Mouse (Mus musculus): ENCODE measurements around the gene Ubc. TPM values are rescaled to one million over a fixed set of nuclear protein-coding genes. Genes with fewer than 3 reads are reported as not detected.
A peak's percentile ranks its signal among the peaks of the same experiment; 100 is the strongest.

Ubc gene
- polyA plus RNA-seq, 1 experiment from 2014 or later, result 1,417 TPM

- no peaks in the 10 kb centered on the region for H3K27me3 ChIP-seq
- H3K4me2 ChIP-seq, result no peak overlapping the region
- 75% methylated on average over 7 of the region's 7 CpGs for WGBS
- H3K9me3 ChIP-seq, result no peaks in the 10 kb centered on the region
- H3K4me3 ChIP-seq, result no peak overlapping the region
- no peaks in the 10 kb centered on the region for H3K4me1 ChIP-seq (replicated peaks)
- no peak overlapping the region for H3K27ac ChIP-seq (replicated peaks)
- no peak for ATAC-seq (ENCODE audit: low FRiP score, low read depth)
- H3K9ac ChIP-seq, result no peak overlapping the region
- no peaks in the 10 kb centered on the region for H3K36me3 ChIP-seq
Measured at GRCm38 (mm10) chr5:125370950-125371693, 18.9 kb downstream of the Ubc start.

- Histone ChIP-seq H3K9ac (no peak overlapping the region), H3K4me3 (no peak overlapping the region), H3K27me3 (no peaks in the 10 kb centered on the region), H3K27ac (replicated peaks) (no peak overlapping the region), H3K36me3 (no peaks in the 10 kb centered on the region), H3K9me3 (no peaks in the 10 kb centered on the region), H3K4me1 (replicated peaks) (no peaks in the 10 kb centered on the region), H3K4me2 (no peak overlapping the region)
- WGBS, result 4% methylated on average over 4 of the region's 4 CpGs
- ATAC-seq (ENCODE audit: low FRiP score, low read depth), result 0 out of 2 replicates have a peak, but pooled peaks have one; percentile 27
Measured at GRCm38 (mm10) chr5:125368568-125368967, 21.4 kb downstream of the Ubc start.

GRCm38 (mm10) chr5:125368156-125368555 lies 21.8 kb downstream of the Ubc start:
- Histone ChIP-seq H3K27ac (replicated peaks) (no peak overlapping the region), H3K4me3 (no peak overlapping the region), H3K9me3 (no peaks in the 10 kb centered on the region), H3K36me3 (no peaks in the 10 kb centered on the region), H3K4me2 (no peak overlapping the region), H3K9ac (no peak overlapping the region), H3K4me1 (replicated peaks) (no peaks in the 10 kb centered on the region), H3K27me3 (no peaks in the 10 kb centered on the region)
- no peak for ATAC-seq (ENCODE audit: low FRiP score, low read depth)
- 75% methylated on average over 5 of the region's 5 CpGs for WGBS

GRCm38 (mm10) chr5:125364851-125365429 lies 25.1 kb downstream of the Ubc start:
- Histone ChIP-seq H3K4me3 (no peak overlapping the region), H3K4me1 (replicated peaks) (no peaks in the 10 kb centered on the region), H3K4me2 (no peak overlapping the region), H3K27me3 (no peaks in the 10 kb centered on the region), H3K9ac (no peak overlapping the region), H3K27ac (replicated peaks) (no peak overlapping the region), H3K36me3 (no peaks in the 10 kb centered on the region), H3K9me3 (no peaks in the 10 kb centered on the region)
- ATAC-seq (ENCODE audit: low FRiP score, low read depth), result no peak
- 78% methylated on average over 4 of the region's 4 CpGs for WGBS

- no peak overlapping the region for H3K4me2 ChIP-seq
- H3K27ac ChIP-seq (replicated peaks), result no peak overlapping the region
- no peaks in the 10 kb centered on the region for H3K9me3 ChIP-seq
- ATAC-seq (ENCODE audit: low FRiP score, low read depth), result no peak
- H3K4me1 ChIP-seq (replicated peaks), result no peaks in the 10 kb centered on the region
- no peaks in the 10 kb centered on the region for H3K27me3 ChIP-seq
- no peaks in the 10 kb centered on the region for H3K36me3 ChIP-seq
- 76% methylated on average over 7 of the region's 7 CpGs for WGBS
- no peak overlapping the region for H3K9ac ChIP-seq
- H3K4me3 ChIP-seq, result no peak overlapping the region
Measured at GRCm38 (mm10) chr5:125363894-125364293, 26.1 kb downstream of the Ubc start.

GRCm38 (mm10) chr5:125360981-125361510 lies 29.0 kb downstream of the Ubc start:
- H3K27me3 ChIP-seq, result no peaks in the 10 kb centered on the region
- no peak overlapping the region for H3K9ac ChIP-seq
- no peak overlapping the region for H3K4me2 ChIP-seq
- H3K27ac ChIP-seq (replicated peaks), result no peak overlapping the region
- H3K9me3 ChIP-seq, result no peaks in the 10 kb centered on the region
- no peak for ATAC-seq (ENCODE audit: low FRiP score, low read depth)
- no peaks in the 10 kb centered on the region for H3K4me1 ChIP-seq (replicated peaks)
- no peaks in the 10 kb centered on the region for H3K36me3 ChIP-seq
- WGBS, result 79% methylated on average over 16 of the region's 16 CpGs
- H3K4me3 ChIP-seq, result no peak overlapping the region

- Histone ChIP-seq H3K9me3 (no peaks in the 10 kb centered on the region), H3K27ac (replicated peaks) (no peak overlapping the region), H3K4me3 (no peak overlapping the region), H3K9ac (no peak overlapping the region), H3K4me2 (no peak overlapping the region), H3K27me3 (no peaks in the 10 kb centered on the region), H3K4me1 (replicated peaks) (no peaks in the 10 kb centered on the region), H3K36me3 (no peaks in the 10 kb centered on the region)
- ATAC-seq (ENCODE audit: low FRiP score, low read depth), result no peak
- 64% methylated on average over 9 of the region's 9 CpGs for WGBS
Measured at GRCm38 (mm10) chr5:125360566-125360965, 29.4 kb downstream of the Ubc start.

- H3K4me1 ChIP-seq (replicated peaks), result no peaks in the 10 kb centered on the region
- H3K36me3 ChIP-seq, result no peaks in the 10 kb centered on the region
- H3K4me2 ChIP-seq, result no peak overlapping the region
- H3K27ac ChIP-seq (replicated peaks), result no peak overlapping the region
- ATAC-seq (ENCODE audit: low FRiP score, low read depth), result no peak
- 78% methylated on average over 5 of the region's 5 CpGs for WGBS
- no peak overlapping the region for H3K4me3 ChIP-seq
- H3K9me3 ChIP-seq, result no peaks in the 10 kb centered on the region
- H3K27me3 ChIP-seq, result no peaks in the 10 kb centered on the region
- no peak overlapping the region for H3K9ac ChIP-seq
Measured at GRCm38 (mm10) chr5:125358270-125358608, 31.8 kb downstream of the Ubc start.

GRCm38 (mm10) chr5:125357543-125358269 lies 32.3 kb downstream of the Ubc start:
- H3K4me3 ChIP-seq, result no peak overlapping the region
- H3K9ac ChIP-seq, result no peak overlapping the region
- H3K36me3 ChIP-seq, result no peaks in the 10 kb centered on the region
- ATAC-seq (ENCODE audit: low FRiP score, low read depth), result no peak
- no peaks in the 10 kb centered on the region for H3K4me1 ChIP-seq (replicated peaks)
- H3K4me2 ChIP-seq, result no peak overlapping the region
- WGBS, result 74% methylated on average over 12 of the region's 12 CpGs
- H3K27ac ChIP-seq (replicated peaks), result no peak overlapping the region
- H3K27me3 ChIP-seq, result no peaks in the 10 kb centered on the region
- no peaks in the 10 kb centered on the region for H3K9me3 ChIP-seq

- WGBS, result 58% methylated on average over 7 of the region's 7 CpGs
- ATAC-seq (ENCODE audit: low FRiP score, low read depth), result no peak
Measured at GRCm38 (mm10) chr5:125355650-125356049, 34.4 kb downstream of the Ubc start.

GRCm38 (mm10) chr5:125354885-125355492 lies 35.0 kb downstream of the Ubc start:
- Histone ChIP-seq H3K4me3 (no peak overlapping the region), H3K27ac (replicated peaks) (no peak overlapping the region), H3K9me3 (no peaks in the 10 kb centered on the region), H3K4me1 (replicated peaks) (no peaks in the 10 kb centered on the region), H3K4me2 (no peak overlapping the region), H3K27me3 (no peaks in the 10 kb centered on the region), H3K9ac (no peak overlapping the region), H3K36me3 (no peaks in the 10 kb centered on the region)
- peak; percentile 45; the same call in 1 of the 2 replicates for ATAC-seq (ENCODE audit: low FRiP score, low read depth)
- 55% methylated on average over 7 of the region's 7 CpGs for WGBS

More at GRCm38 (mm10) chr5:125355650-125356049, 34.4 kb downstream of the Ubc start:
- H3K9me3 ChIP-seq, result no peaks in the 10 kb centered on the region
- no peaks in the 10 kb centered on the region for H3K4me1 ChIP-seq (replicated peaks)
- H3K27me3 ChIP-seq, result no peaks in the 10 kb centered on the region
- no peak overlapping the region for H3K9ac ChIP-seq
- H3K27ac ChIP-seq (replicated peaks), result no peak overlapping the region
- H3K4me3 ChIP-seq, result no peak overlapping the region
- no peaks in the 10 kb centered on the region for H3K36me3 ChIP-seq
- no peak overlapping the region for H3K4me2 ChIP-seq
